Mouse (Mus musculus) midbrain, embryonic 14.5 days (tissue): Measurements from ENCODE around the gene 2610528A11Rik. TPM values are rescaled to one million over a fixed set of nuclear protein-coding genes. Genes with fewer than 3 reads are reported as not detected.

Experiments used
- ATAC-seq: fragments of 200-750 bp; cut with Nextera tagmentation; 2 replicates; pipeline ENCODE4 v1.8.0; 2017; ENCODE audit warnings: moderate number of reproducible peaks, moderate library complexity; ENCODE audit not compliant: low FRiP score, low TSS enrichment
- DNase-seq: peaks from one replicate; pipeline ENCODE4 v3.0.0-alpha.2; 2015
- H3K27ac ChIP-seq: fragments of 300-500 bp; sonication (generic); replicated peaks from 2 replicates; pipeline ENCODE4 v1.5.1; 2014; ENCODE audit warnings: mild to moderate bottlenecking, low read depth, low read length, moderate library complexity
- H3K27me3 ChIP-seq: fragments of 300-500 bp; sonication (generic); 2 replicates; pipeline ENCODE4 v1.6.1; 2014; ENCODE audit warnings: low read length, control low read depth, mixed read lengths; ENCODE audit not compliant: control insufficient read depth, insufficient read depth
- H3K36me3 ChIP-seq: fragments of 300-500 bp; sonication (generic); 2 replicates; pipeline ENCODE4 v1.6.1; 2014; ENCODE audit warnings: low read length, control low read depth; ENCODE audit not compliant: control insufficient read depth, insufficient read depth
- H3K4me1 ChIP-seq: fragments of 300-500 bp; sonication (generic); 2 replicates; pipeline ENCODE4 v1.6.1; 2014; ENCODE audit warnings: mild to moderate bottlenecking, antibody characterized with exemption, low read length, control low read depth; ENCODE audit not compliant: control insufficient read depth, insufficient read depth
- H3K4me2 ChIP-seq: fragments of 300-500 bp; sonication (generic); 2 replicates; pipeline ENCODE4 v1.6.1; 2014; ENCODE audit warnings: mild to moderate bottlenecking, low read length, moderate library complexity
- H3K4me3 ChIP-seq: fragments of 300-500 bp; sonication (generic); replicated peaks from 2 replicates; pipeline ENCODE4 v1.5.1; 2014; ENCODE audit warnings: low read depth, low read length
- H3K9ac ChIP-seq: fragments of 300-500 bp; sonication (generic); replicated peaks from 2 replicates; pipeline ENCODE4 v1.6.1; 2014; ENCODE audit warnings: mild to moderate bottlenecking, low read length, moderate library complexity
- H3K9me3 ChIP-seq: fragments of 300-500 bp; sonication (generic); 2 replicates; pipeline ENCODE4 v1.6.1; 2016; ENCODE audit warnings: low read length, control low read depth, mixed read lengths; ENCODE audit not compliant: control insufficient read depth
- WGBS: fragments of 180-500 bp; shearing (Covaris S2); extraction: QIAGEN DNeasy Blood & Tissue Kit; methylation state at CpG from one replicate; pipeline ENCODE4 v1.1.7; 2014; 5-methylcytosine and 5-hydroxymethylcytosine counted together
- polyA plus RNA-seq: library from polyadenylated mRNA; unstranded; fragments of >200 nt; fragmentation: Nextera tagmentation; extraction: Ambion mirVana; gene quantifications from 2 replicates; pipeline ENCODE4 v1.2.1, GENCODE M21; 2014

Gene 2610528A11Rik
- polyA plus RNA-seq, 1 experiment from 2014 or later, result not detected

- Histone ChIP-seq H3K9me3 (no peaks in the 10 kb centered on the region), H3K4me1 (peaks cover 6% of the 10 kb centered on the region), H3K36me3 (peaks cover 25% of the 10 kb centered on the region), H3K27me3 (no peaks in the 10 kb centered on the region), H3K4me3 (peak overlapping the region; percentile 94), H3K4me2 (peak overlapping the region; percentile 62), H3K9ac (peak overlapping the region; percentile 84), H3K27ac (peak overlapping the region; percentile 82)
- 2% methylated on average over 40 of the region's 40 CpGs for WGBS
- ATAC-seq, result no peak; the same call in 1 of the 2 replicates
- no peak for DNase-seq
Measured at GRCm38 (mm10) chr14:37134304-37135126, 20.7 kb upstream of the 2610528A11Rik start.

DNA sequence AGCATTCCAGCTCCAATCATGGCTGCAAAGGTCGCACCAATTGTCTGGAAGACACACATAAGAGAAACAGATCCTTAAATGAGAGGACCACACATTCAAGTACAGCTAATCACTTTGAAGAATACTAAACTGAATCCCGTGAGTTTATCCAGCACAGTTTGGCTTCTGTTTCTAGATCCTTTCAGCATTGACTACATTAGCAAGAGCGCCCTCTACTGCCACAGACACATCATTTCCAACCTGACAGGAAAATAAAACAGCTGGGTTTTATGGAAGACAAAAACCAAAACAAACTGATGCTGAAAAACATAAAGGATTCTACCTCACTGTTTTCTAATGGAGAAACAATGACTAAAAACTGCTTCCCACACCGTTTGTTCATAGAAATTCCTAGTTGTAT is 13.8 kb upstream of the 2610528A11Rik start:
- Histone ChIP-seq H3K9me3 (no peaks in the 10 kb centered on the region), H3K4me1 (no peaks in the 10 kb centered on the region), H3K9ac (no peak overlapping the region), H3K36me3 (peaks cover 81% of the 10 kb centered on the region), H3K27me3 (no peaks in the 10 kb centered on the region), H3K4me2 (no peak overlapping the region), H3K27ac (no peak overlapping the region), H3K4me3 (no peak overlapping the region)
- 45% methylated on average over 4 of the region's 4 CpGs for WGBS
- DNase-seq, result peak; percentile 83
- no peak for ATAC-seq

- ATAC-seq (no peak), DNase-seq (no peak)
- peaks cover 43% of the 10 kb centered on the region for H3K36me3 ChIP-seq
- no peaks in the 10 kb centered on the region for H3K9me3 ChIP-seq
- no peak overlapping the region for H3K27ac ChIP-seq
- H3K9ac ChIP-seq, result no peak overlapping the region
- H3K27me3 ChIP-seq, result no peaks in the 10 kb centered on the region
- no peak overlapping the region for H3K4me2 ChIP-seq
- no peak overlapping the region for H3K4me3 ChIP-seq
- 99% methylated on average over 4 of the region's 4 CpGs for WGBS
- H3K4me1 ChIP-seq, result no peaks in the 10 kb centered on the region
Measured at GRCm38 (mm10) chr14:37119233-37119632, 5.4 kb upstream of the 2610528A11Rik start.

DNA sequence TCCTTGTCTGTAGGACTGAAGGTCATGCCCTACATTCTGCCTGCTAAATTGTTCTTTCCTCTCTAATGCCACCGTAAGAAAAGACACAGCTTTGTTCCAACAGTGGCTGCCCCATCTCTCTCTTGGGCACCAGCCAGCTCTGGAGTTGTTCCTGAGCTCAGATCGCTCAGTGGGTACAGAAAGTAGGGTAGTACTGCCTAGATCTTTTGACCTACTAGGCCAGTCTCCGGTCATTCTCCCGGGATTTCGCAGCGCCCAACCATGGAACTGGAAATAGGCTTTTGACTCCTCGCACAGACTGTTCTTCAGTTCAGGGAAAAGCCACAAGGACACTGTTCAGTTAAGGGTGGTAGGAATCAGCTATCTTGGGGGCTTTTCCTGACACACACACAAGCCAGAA is 891 bp downstream of the 2610528A11Rik start:
- H3K4me1 ChIP-seq, result no peaks in the 10 kb centered on the region
- WGBS, result 90% methylated on average over 7 of the region's 7 CpGs
- no peaks in the 10 kb centered on the region for H3K36me3 ChIP-seq
- H3K27me3 ChIP-seq, result no peaks in the 10 kb centered on the region
- H3K9ac ChIP-seq, result no peak overlapping the region
- ATAC-seq, result no peak
- DNase-seq, result no peak
- no peaks in the 10 kb centered on the region for H3K9me3 ChIP-seq
- H3K27ac ChIP-seq, result no peak overlapping the region
- H3K4me3 ChIP-seq, result no peak overlapping the region
- no peak overlapping the region for H3K4me2 ChIP-seq

- no peak for ATAC-seq
- Histone ChIP-seq H3K9me3 (no peaks in the 10 kb centered on the region), H3K4me3 (no peak overlapping the region), H3K27ac (no peak overlapping the region), H3K4me2 (no peak overlapping the region), H3K27me3 (no peaks in the 10 kb centered on the region), H3K9ac (no peak overlapping the region), H3K36me3 (no peaks in the 10 kb centered on the region), H3K4me1 (no peaks in the 10 kb centered on the region)
- DNase-seq, result no peak
Measured at GRCm38 (mm10) chr14:37111371-37111770, 2.5 kb downstream of the 2610528A11Rik start.

DNA sequence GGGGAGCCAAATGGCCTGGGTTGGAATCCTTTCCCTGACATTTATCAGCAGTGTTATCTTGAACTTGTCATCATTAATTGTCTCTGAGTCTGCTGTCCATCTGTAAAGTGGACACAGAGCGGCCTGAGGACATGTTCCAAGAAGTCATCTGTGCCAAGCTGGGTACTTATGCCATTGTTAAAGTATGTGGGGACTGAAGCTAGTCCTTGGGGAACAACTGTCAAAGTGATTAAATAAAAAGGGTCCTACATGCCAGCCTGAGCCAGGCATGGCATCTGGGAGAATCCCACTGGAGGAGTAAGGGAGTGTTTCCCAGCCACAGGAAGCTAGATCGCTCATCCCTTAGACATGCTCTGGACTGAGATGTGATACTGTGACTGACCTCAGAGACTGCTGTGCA is 3.4 kb downstream of the 2610528A11Rik start:
- no peak overlapping the region for H3K27ac ChIP-seq
- no peaks in the 10 kb centered on the region for H3K9me3 ChIP-seq
- H3K4me1 ChIP-seq, result no peaks in the 10 kb centered on the region
- WGBS, result 78% methylated on average over 2 of the region's 2 CpGs
- no peak for ATAC-seq
- no peak overlapping the region for H3K4me2 ChIP-seq
- H3K4me3 ChIP-seq, result no peak overlapping the region
- H3K27me3 ChIP-seq, result no peaks in the 10 kb centered on the region
- no peak for DNase-seq
- H3K36me3 ChIP-seq, result no peaks in the 10 kb centered on the region
- no peak overlapping the region for H3K9ac ChIP-seq

GRCm38 (mm10) chr14:37109975-37110374 is 3.8 kb downstream of the 2610528A11Rik start:
- Histone ChIP-seq H3K4me2 (no peak overlapping the region), H3K4me1 (no peaks in the 10 kb centered on the region), H3K4me3 (no peak overlapping the region), H3K9me3 (no peaks in the 10 kb centered on the region), H3K36me3 (no peaks in the 10 kb centered on the region), H3K27me3 (no peaks in the 10 kb centered on the region), H3K27ac (no peak overlapping the region), H3K9ac (no peak overlapping the region)
- 84% methylated on average over 9 of the region's 9 CpGs for WGBS
- ATAC-seq, result no peak
- no peak for DNase-seq

GRCm38 (mm10) chr14:37109460-37109859 is 4.4 kb downstream of the 2610528A11Rik start:
- no peak for ATAC-seq
- Histone ChIP-seq H3K27ac (no peak overlapping the region), H3K27me3 (no peaks in the 10 kb centered on the region), H3K9ac (no peak overlapping the region), H3K4me1 (no peaks in the 10 kb centered on the region), H3K9me3 (no peaks in the 10 kb centered on the region), H3K4me2 (no peak overlapping the region), H3K4me3 (no peak overlapping the region), H3K36me3 (no peaks in the 10 kb centered on the region)
- DNase-seq, result no peak
- WGBS, result 94% methylated on average over 8 of the region's 8 CpGs

GRCm38 (mm10) chr14:37105846-37106245 is 8.0 kb downstream of the 2610528A11Rik start:
- Histone ChIP-seq H3K27ac (no peak overlapping the region), H3K4me3 (no peak overlapping the region), H3K27me3 (no peaks in the 10 kb centered on the region), H3K4me1 (no peaks in the 10 kb centered on the region), H3K9me3 (no peaks in the 10 kb centered on the region), H3K4me2 (no peak overlapping the region), H3K9ac (no peak overlapping the region), H3K36me3 (no peaks in the 10 kb centered on the region)
- ATAC-seq (no peak), DNase-seq (no peak)
- WGBS, result 46% methylated on average over 7 of the region's 7 CpGs
